ENCODE assay signal across 20 mouse cellular contexts in genomic region chr1:67022051-67022450, GRCm38 (mm10).
"Had no signal": no experiment of that assay in that cellular context is flagged by ENCODE, and none has a peak within 500 bp of the region (broad histone marks: within the 10 kb centered on the region; RNA-seq: fewer than 3 reads in every experiment).

No protein-coding gene starts in this region.

- H3K27ac ChIP-seq: liver, embryonic 15.5 days; lung, embryonic 15.5 days; macrophage; midbrain, embryonic 13.5 days; midbrain, embryonic 15.5 days; neural tube, embryonic 13.5 days; neural tube, embryonic 15.5 days; stomach, embryonic 15.5 days; stomach, postnatal 0 days had no signal

- H3K36me3 ChIP-seq: liver, embryonic 15.5 days had no signal

- H3K4me1 ChIP-seq: liver, embryonic 15.5 days; midbrain, embryonic 13.5 days; midbrain, embryonic 15.5 days; neural tube, embryonic 13.5 days; neural tube, embryonic 15.5 days; stomach, embryonic 15.5 days had no signal

- H3K9me3 ChIP-seq: liver, embryonic 15.5 days; lung, embryonic 15.5 days; megakaryocyte, embryonic 14.5 days; midbrain, embryonic 13.5 days; midbrain, embryonic 15.5 days; neural tube, embryonic 13.5 days; neural tube, embryonic 15.5 days; stomach, embryonic 15.5 days had no signal

- H3K9ac ChIP-seq: liver, embryonic 15.5 days; liver, postnatal 0 days; lung, embryonic 15.5 days; midbrain, embryonic 13.5 days; midbrain, embryonic 15.5 days; neural tube, embryonic 13.5 days; neural tube, embryonic 15.5 days; stomach, embryonic 15.5 days had no signal

- DNase-seq: liver, postnatal 0 days; lung, adult 2 months; lung, postnatal 14 days; lung, postnatal 36 days; right cerebral cortex, adult 18-20 months; right cerebral cortex, postnatal 25 days; right cerebral cortex, postnatal 4 days; spleen, adult 18-20 months; thymus, postnatal 14 days; thymus, postnatal 36 days had no signal

- H3K27me3 ChIP-seq: liver, embryonic 15.5 days; lung, embryonic 15.5 days; megakaryocyte, embryonic 14.5 days; midbrain, embryonic 13.5 days; midbrain, embryonic 15.5 days; neural tube, embryonic 13.5 days; neural tube, embryonic 15.5 days; stomach, embryonic 15.5 days had no signal

- H3K4me3 ChIP-seq: liver, embryonic 15.5 days; lung, embryonic 15.5 days; megakaryocyte, embryonic 14.5 days; midbrain, embryonic 13.5 days; midbrain, embryonic 15.5 days; neural tube, embryonic 13.5 days; neural tube, embryonic 15.5 days; stomach, embryonic 15.5 days had no signal
